Mouse (Mus musculus) embryonic fibroblast, embryonic 13.5 days (primary cell): ENCODE data around the gene Immp2l. TPM values are rescaled to one million over a fixed set of nuclear protein-coding genes. Genes with fewer than 3 reads are reported as not detected.

Source experiments
- H3K27ac ChIP-seq: 2 replicates; pipeline ENCODE4 v1.5.1; 2012; ENCODE audit warnings: low read length, control low read depth, inconsistent platforms; ENCODE audit not compliant: insufficient read depth
- H3K4me1 ChIP-seq: 2 replicates; pipeline ENCODE4 v1.6.1; 2011; ENCODE audit warnings: low read length; ENCODE audit not compliant: control insufficient read depth, insufficient read depth
- H3K4me3 ChIP-seq: 2 replicates; pipeline ENCODE4 v1.5.1; 2011; ENCODE audit warnings: mild to moderate bottlenecking, control low read depth, low read length; ENCODE audit not compliant: insufficient read depth
- CTCF ChIP-seq: IDR thresholded peaks from 2 replicates; pipeline ENCODE4 v1.5.1; 2011; ENCODE audit warnings: mild to moderate bottlenecking, control low read depth, low read length, moderate library complexity, borderline replicate concordance; ENCODE audit not compliant: insufficient read depth
- POLR2A ChIP-seq: IDR thresholded peaks from 2 replicates; pipeline ENCODE4 v1.6.1; 2011; ENCODE audit warnings: low read depth, mild to moderate bottlenecking, control low read depth, low read length, moderate library complexity
- polyA plus RNA-seq: library from polyadenylated mRNA; stranded (reverse); fragments of >200 nt; gene quantifications from 2 replicates; pipeline ENCODE4 v1.2.4, GENCODE M21; 2011; ENCODE audit warnings: low read depth; ENCODE audit not compliant: missing spikeins, insufficient read length

The Immp2l gene
- polyA plus RNA-seq, 1 experiment = 2.9 TPM

DNA sequence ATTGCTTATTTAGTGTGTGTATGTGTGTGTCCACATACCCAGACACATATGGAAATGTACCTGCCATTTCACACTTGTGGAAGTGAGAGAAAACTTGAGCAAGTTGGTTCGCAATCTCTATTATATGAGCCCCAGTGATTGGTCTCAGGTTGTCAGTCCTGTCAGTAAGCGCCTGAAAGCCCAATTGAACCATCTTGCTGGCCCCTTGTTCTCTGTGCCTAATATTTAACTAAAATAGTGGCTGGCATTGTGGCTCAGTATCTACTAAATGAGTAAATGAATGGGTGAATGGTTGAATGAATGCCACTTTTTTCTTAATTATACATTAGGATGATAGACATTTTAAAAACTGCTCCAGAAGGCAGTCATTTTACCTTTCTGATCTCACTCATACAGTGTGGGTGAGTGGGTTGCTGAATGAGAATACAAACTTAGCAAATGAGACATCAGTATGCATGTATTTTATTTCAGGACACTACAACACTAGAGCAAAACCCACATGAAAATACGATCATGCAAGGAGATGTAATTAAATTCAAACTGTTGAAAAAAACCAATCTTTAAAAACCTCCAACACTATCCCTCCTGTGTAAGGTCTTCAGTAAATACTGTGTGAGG is 444.6 kb downstream of the Immp2l start:
- Histone ChIP-seq H3K4me1 (no peaks in the 10 kb centered on the region), H3K4me3 (no peak overlapping the region), H3K27ac (no peak overlapping the region)
- TF ChIP-seq CTCF (no peak), POLR2A (no peak)

DNA sequence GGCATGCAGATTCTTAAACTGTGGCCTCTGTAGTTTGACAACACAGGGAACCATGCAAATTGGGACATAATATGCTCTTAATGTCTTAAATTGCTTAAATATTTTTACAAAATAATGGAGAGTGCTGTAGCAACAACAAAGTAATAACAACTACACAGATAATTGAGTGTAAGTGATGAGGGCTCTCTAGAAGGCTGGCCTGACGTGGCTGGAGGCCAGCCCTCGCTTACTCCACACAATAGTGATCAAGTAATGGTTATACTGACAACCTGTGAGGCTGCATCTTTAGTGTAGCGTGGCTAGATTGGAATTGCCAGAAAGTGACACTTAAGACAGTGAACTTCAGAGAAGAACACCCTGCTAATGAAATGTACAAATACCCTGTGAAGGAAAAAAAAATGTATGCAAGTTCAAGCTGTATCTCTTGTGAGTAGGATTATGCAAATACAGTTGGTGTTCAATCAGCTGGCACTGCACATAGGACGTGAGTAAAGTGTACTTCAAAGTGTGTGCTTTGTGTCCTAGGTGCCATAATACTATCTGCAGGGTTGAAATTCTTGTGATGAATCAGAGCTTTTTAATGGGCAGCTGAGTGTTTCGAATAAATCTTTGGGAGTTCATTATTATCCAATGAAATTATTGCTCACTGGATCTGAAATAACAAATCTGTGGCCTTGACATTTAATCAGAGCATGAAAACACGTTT is 445.4 kb downstream of the Immp2l start:
- TF ChIP-seq POLR2A = no peak
- TF ChIP-seq CTCF = no peak
- H3K4me1 ChIP-seq = no peaks in the 10 kb centered on the region
- H3K4me3 ChIP-seq = no peak overlapping the region
- H3K27ac ChIP-seq = no peak overlapping the region

DNA sequence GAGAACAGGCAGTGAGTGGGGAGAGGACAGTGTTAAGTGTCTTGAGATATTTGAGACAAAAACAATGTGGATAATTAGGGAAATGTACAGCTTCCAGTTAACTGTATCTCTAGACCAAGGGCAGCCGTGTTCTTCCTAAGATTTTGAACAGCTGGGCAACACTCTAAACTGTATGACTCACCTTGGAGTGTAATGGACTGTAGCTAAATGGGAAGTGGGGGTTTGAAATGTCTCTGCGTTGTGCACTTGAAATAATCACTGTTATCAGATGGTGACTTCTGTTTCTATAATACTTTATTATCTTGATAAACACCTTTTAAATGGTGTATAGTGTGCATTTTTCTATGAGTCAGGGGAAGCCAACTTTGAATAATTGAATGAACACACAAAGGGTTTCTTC is 457.6 kb downstream of the Immp2l start:
- no peaks in the 10 kb centered on the region for H3K4me1 ChIP-seq
- no peak overlapping the region for H3K4me3 ChIP-seq
- no peak for TF ChIP-seq CTCF
- no peak for TF ChIP-seq POLR2A
- no peak overlapping the region for H3K27ac ChIP-seq

DNA sequence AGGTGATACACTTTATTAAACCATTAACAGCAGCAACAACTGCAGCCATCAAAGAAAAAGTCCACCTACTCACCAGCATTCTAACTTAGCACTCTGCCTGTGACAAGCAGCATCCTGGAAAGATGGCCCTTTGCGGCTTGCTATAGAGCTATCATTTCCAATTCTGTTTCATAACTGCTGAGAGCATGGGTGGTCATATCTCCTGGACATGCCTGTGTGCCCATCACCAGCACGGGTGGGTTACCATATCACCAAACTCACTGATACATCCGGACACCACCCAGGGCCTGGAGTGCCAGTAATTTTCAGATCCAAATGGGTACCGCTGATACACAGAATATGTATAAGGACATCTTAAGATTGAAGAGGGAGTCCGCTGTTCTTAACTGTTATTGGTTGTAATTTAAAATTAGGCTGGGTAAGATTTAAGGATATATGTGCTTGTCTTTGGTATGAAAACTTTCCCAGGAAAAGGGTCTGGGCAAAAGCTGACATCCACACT is 459.3 kb downstream of the Immp2l start:
- H3K4me1 ChIP-seq = no peaks in the 10 kb centered on the region
- H3K27ac ChIP-seq = no peak overlapping the region
- no peak for TF ChIP-seq CTCF
- H3K4me3 ChIP-seq = no peak overlapping the region; the same call in 1 of the 2 replicates

DNA sequence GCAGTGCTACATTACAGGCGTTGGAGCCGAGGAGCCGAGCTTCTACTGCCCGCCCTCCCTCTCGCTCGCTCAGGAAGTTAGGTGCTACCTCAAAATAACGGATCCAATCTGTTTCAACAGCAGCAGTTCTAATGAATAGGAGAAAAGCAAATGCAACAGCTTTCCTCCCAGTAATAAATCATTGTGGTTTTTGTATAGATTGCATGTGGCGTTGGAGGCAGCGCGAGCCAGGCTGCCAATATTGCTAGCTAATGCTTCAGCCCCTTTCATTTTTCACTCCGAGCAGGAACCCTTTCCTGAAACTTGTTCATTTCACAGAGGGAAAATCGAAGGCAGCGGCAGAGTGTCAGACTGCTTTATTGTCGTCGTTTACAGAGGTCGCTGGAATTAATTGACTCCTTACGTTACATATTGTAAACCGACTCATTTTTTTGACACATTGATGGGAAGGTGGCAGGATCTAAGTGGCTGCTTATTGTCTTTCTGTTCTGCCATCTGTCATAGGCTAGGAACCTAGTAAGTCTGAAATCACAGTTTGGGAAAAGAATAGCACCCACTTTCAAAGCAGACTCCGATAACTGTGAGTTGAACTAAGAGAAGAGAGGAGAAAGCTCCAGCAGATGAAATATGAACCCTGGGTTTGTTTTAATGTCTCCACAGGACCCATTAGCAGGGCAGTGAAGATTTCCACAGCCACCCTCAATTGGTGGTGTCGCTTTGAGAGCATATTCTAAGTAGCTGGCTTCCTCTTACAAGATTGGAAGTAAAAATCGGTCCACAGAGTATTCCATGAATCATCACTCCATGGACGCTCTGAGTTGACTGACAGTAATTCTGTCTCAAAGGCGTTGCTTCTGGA is 459.9 kb downstream of the Immp2l start:
- TF ChIP-seq POLR2A (no peak), CTCF (no peak)
- Histone ChIP-seq H3K4me3 (peak overlapping the region; percentile 45), H3K27ac (no peak overlapping the region), H3K4me1 (no peaks in the 10 kb centered on the region)

DNA sequence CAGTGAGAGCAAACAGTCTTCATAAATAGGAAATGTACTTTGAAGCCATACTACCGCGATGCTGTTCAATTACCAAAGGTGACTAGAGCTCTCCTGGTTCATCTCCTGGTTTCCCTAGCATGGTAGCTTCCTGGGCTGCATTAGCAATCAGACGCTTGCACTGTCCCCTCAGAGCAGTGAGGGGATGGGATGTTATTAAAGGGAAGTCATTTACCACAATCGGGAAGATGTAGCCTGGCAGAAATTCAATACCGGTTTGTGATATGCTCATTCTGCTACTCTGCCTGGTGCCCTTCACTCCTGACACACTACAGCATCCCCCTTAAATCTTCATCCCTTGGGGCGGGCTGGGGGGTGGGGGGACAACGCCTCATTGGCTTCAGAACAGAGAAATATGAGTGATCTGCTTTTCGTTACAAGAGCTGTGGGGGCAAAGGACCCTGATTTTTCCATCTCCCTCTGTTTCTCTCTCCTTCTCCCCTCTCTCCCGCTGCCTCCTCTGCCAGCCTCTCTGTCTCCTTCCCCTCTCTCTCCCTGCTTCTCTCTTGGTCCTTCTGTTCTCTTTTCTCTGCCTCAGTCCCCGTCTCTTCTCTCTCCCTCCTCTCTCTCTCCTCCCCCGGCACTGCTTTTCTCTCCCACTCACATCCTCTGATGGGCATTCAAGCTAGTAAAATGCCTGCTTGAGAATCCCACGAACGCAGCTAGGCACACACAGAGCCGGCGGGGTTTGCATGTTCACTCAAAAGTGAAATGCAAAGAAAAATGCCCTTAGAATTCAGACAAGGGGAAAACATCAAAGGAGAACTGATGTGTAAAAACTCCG is 461.0 kb downstream of the Immp2l start:
- Histone ChIP-seq H3K4me1 (no peaks in the 10 kb centered on the region), H3K27ac (no peak overlapping the region), H3K4me3 (peak overlapping the region; percentile 45)
- TF ChIP-seq POLR2A = no peak
- no peak for TF ChIP-seq CTCF

DNA sequence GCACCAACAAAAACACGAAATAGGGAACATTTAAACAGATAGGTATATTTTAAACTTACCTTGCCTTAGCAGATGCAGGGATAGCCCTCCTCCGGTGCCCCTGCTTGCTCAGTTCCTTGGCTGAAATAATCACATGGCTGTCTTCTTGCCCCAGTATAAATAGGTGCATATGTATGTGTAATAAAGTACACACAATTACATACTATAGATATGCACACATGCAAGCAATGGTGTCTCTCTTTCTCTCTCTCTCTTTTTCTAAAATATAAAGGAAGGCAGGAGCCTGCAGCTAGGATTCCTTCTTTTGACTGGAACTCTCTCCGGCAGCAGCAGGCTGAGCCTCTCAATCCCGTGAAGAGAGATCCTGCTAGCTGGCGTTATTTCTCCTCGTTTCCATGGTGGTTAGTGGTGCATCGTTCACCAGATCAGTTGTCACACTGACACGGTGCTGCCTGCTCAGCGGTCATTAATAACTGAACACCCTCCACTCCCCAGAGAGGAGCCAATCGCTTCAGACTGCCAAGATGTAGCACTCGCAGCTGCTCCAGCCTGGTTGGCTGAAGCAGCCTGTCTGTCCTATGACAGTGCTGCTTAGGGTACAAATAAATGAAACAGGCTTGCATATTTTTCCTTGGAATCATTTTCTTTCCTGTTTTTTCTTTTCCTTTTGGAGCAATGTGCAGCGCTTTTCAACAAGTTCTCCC is 461.8 kb downstream of the Immp2l start:
- Histone ChIP-seq H3K4me1 (no peaks in the 10 kb centered on the region), H3K27ac (no peak overlapping the region), H3K4me3 (peak overlapping the region; percentile 45)
- TF ChIP-seq POLR2A (peak; percentile 78), CTCF (no peak)

DNA sequence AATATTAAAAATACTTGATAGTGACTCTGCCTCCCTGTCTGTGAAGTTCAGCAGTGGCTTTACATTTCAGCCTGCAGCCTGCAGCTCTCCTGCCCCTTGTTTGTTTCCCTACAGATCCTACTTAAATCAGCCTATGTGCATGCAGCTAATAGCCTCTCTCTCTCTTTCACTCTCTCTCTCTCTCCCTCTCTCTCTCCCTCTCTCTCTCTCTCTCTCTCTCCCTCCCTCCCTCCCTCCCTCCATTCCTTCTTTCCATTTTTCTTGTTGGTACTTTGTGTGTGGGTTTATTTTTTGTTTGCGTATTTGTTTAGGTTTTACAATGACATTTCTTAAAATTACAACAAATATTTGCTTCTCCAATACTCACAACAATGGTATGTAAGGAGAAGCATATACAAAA is 462.4 kb downstream of the Immp2l start, which contains the start of gene Lrrn3:
Gene Lrrn3, minus strand, starts transcription at position 101 of the 400 bp plus-strand sequence.
- Histone ChIP-seq H3K27ac (no peak within 1 kb of the TSS), H3K4me3 (peak within 1 kb of the TSS; percentile 45)
- TF ChIP-seq POLR2A (no peak), CTCF (no peak)

More for the DNA sequence above, 462.4 kb downstream of the Immp2l start, which contains the start of gene Lrrn3:
- no peaks in the 10 kb centered on the region for H3K4me1 ChIP-seq
